Mouse (Mus musculus): ENCODE data around the gene Scfd2. TPM values are rescaled to one million over a fixed set of nuclear protein-coding genes. Genes with fewer than 3 reads are reported as not detected.

The Scfd2 gene
- polyA plus RNA-seq, 1 experiment: 14.9 TPM

GRCm38 (mm10) chr5:74193008-74193407 is 338.6 kb downstream of the Scfd2 start:
- TF ChIP-seq POLR2A (IDR thresholded peaks at IDR 0.05; ENCODE audit: control insufficient read depth, low read depth, low read length) (no peak), CTCF (IDR thresholded peaks at IDR 0.05; ENCODE audit: control insufficient read depth, insufficient read depth, insufficient replicate concordance, low read depth, low read length) (no peak)
- H3K27me3 ChIP-seq (ENCODE audit: control insufficient read depth, insufficient read depth, low read length): no peaks in the 10 kb centered on the region
- H3K4me3 ChIP-seq (ENCODE audit: control insufficient read depth, low read depth, low read length): no peak overlapping the region
- no peaks in the 10 kb centered on the region for H3K36me3 ChIP-seq (ENCODE audit: control insufficient read depth, insufficient read depth, low read length)
- H3K27ac ChIP-seq (ENCODE audit: control insufficient read depth, insufficient read depth, low read depth, low read length): no peak overlapping the region
- peaks cover 18% of the 10 kb centered on the region for H3K4me1 ChIP-seq (ENCODE audit: control insufficient read depth, insufficient read depth, low read length)

GRCm38 (mm10) chr5:74190911-74191310 is 340.6 kb downstream of the Scfd2 start:
- no peak for TF ChIP-seq POLR2A (IDR thresholded peaks at IDR 0.05; ENCODE audit: control insufficient read depth, low read depth, low read length)
- no peak for TF ChIP-seq CTCF (IDR thresholded peaks at IDR 0.05; ENCODE audit: control insufficient read depth, insufficient read depth, insufficient replicate concordance, low read depth, low read length)
- H3K4me1 ChIP-seq (ENCODE audit: control insufficient read depth, insufficient read depth, low read length): peaks cover 16% of the 10 kb centered on the region
- no peaks in the 10 kb centered on the region for H3K27me3 ChIP-seq (ENCODE audit: control insufficient read depth, insufficient read depth, low read length)
- no peaks in the 10 kb centered on the region for H3K36me3 ChIP-seq (ENCODE audit: control insufficient read depth, insufficient read depth, low read length)
- H3K27ac ChIP-seq (ENCODE audit: control insufficient read depth, insufficient read depth, low read depth, low read length): no peak overlapping the region
- H3K4me3 ChIP-seq (ENCODE audit: control insufficient read depth, low read depth, low read length): no peak overlapping the region

GRCm38 (mm10) chr5:74190161-74190491 is 341.4 kb downstream of the Scfd2 start:
- TF ChIP-seq CTCF (IDR thresholded peaks at IDR 0.05; ENCODE audit: control insufficient read depth, insufficient read depth, insufficient replicate concordance, low read depth, low read length) (no peak), POLR2A (IDR thresholded peaks at IDR 0.05; ENCODE audit: control insufficient read depth, low read depth, low read length) (no peak)
- Histone ChIP-seq H3K36me3 (ENCODE audit: control insufficient read depth, insufficient read depth, low read length) (no peaks in the 10 kb centered on the region), H3K4me1 (ENCODE audit: control insufficient read depth, insufficient read depth, low read length) (peaks cover 9% of the 10 kb centered on the region), H3K4me3 (ENCODE audit: control insufficient read depth, low read depth, low read length) (no peak overlapping the region), H3K27ac (ENCODE audit: control insufficient read depth, insufficient read depth, low read depth, low read length) (no peak overlapping the region), H3K27me3 (ENCODE audit: control insufficient read depth, insufficient read depth, low read length) (no peaks in the 10 kb centered on the region)

- Histone ChIP-seq H3K4me1 (ENCODE audit: control insufficient read depth, insufficient read depth, low read length) (peaks cover 5% of the 10 kb centered on the region), H3K27me3 (ENCODE audit: control insufficient read depth, insufficient read depth, low read length) (no peaks in the 10 kb centered on the region), H3K4me3 (ENCODE audit: control insufficient read depth, low read depth, low read length) (no peak overlapping the region), H3K27ac (ENCODE audit: control insufficient read depth, insufficient read depth, low read depth, low read length) (no peak overlapping the region), H3K36me3 (ENCODE audit: control insufficient read depth, insufficient read depth, low read length) (no peaks in the 10 kb centered on the region)
- no peak for TF ChIP-seq CTCF (IDR thresholded peaks at IDR 0.05; ENCODE audit: control insufficient read depth, insufficient read depth, insufficient replicate concordance, low read depth, low read length)
Measured at GRCm38 (mm10) chr5:74189484-74190160, 341.9 kb downstream of the Scfd2 start.

- TF ChIP-seq CTCF (IDR thresholded peaks at IDR 0.05; ENCODE audit: control insufficient read depth, insufficient read depth, insufficient replicate concordance, low read depth, low read length) (no peak), POLR2A (IDR thresholded peaks at IDR 0.05; ENCODE audit: control insufficient read depth, low read depth, low read length) (no peak)
- Histone ChIP-seq H3K4me3 (ENCODE audit: control insufficient read depth, low read depth, low read length) (no peak overlapping the region), H3K4me1 (ENCODE audit: control insufficient read depth, insufficient read depth, low read length) (no peaks in the 10 kb centered on the region), H3K27ac (ENCODE audit: control insufficient read depth, insufficient read depth, low read depth, low read length) (no peak overlapping the region), H3K27me3 (ENCODE audit: control insufficient read depth, insufficient read depth, low read length) (no peaks in the 10 kb centered on the region), H3K36me3 (ENCODE audit: control insufficient read depth, insufficient read depth, low read length) (no peaks in the 10 kb centered on the region)
Measured at GRCm38 (mm10) chr5:74188886-74189285, 342.7 kb downstream of the Scfd2 start.

GRCm38 (mm10) chr5:74188076-74188475 is 343.5 kb downstream of the Scfd2 start:
- no peak overlapping the region for H3K4me3 ChIP-seq (ENCODE audit: control insufficient read depth, low read depth, low read length)
- no peaks in the 10 kb centered on the region for H3K4me1 ChIP-seq (ENCODE audit: control insufficient read depth, insufficient read depth, low read length)
- no peaks in the 10 kb centered on the region for H3K36me3 ChIP-seq (ENCODE audit: control insufficient read depth, insufficient read depth, low read length)
- TF ChIP-seq POLR2A (IDR thresholded peaks at IDR 0.05; ENCODE audit: control insufficient read depth, low read depth, low read length) (no peak), CTCF (IDR thresholded peaks at IDR 0.05; ENCODE audit: control insufficient read depth, insufficient read depth, insufficient replicate concordance, low read depth, low read length) (no peak)
- H3K27me3 ChIP-seq (ENCODE audit: control insufficient read depth, insufficient read depth, low read length): no peaks in the 10 kb centered on the region
- no peak overlapping the region for H3K27ac ChIP-seq (ENCODE audit: control insufficient read depth, insufficient read depth, low read depth, low read length)

GRCm38 (mm10) chr5:74184607-74185006 is 347.0 kb downstream of the Scfd2 start:
- TF ChIP-seq POLR2A (IDR thresholded peaks at IDR 0.05; ENCODE audit: control insufficient read depth, low read depth, low read length): no peak
- no peak for TF ChIP-seq CTCF (IDR thresholded peaks at IDR 0.05; ENCODE audit: control insufficient read depth, insufficient read depth, insufficient replicate concordance, low read depth, low read length)
- H3K4me1 ChIP-seq (ENCODE audit: control insufficient read depth, insufficient read depth, low read length): no peaks in the 10 kb centered on the region
- H3K4me3 ChIP-seq (ENCODE audit: control insufficient read depth, low read depth, low read length): no peak overlapping the region
- no peaks in the 10 kb centered on the region for H3K27me3 ChIP-seq (ENCODE audit: control insufficient read depth, insufficient read depth, low read length)
- H3K36me3 ChIP-seq (ENCODE audit: control insufficient read depth, insufficient read depth, low read length): no peaks in the 10 kb centered on the region
- no peak overlapping the region for H3K27ac ChIP-seq (ENCODE audit: control insufficient read depth, insufficient read depth, low read depth, low read length)

- no peak overlapping the region for H3K27ac ChIP-seq (ENCODE audit: control insufficient read depth, insufficient read depth, low read depth, low read length)
- no peaks in the 10 kb centered on the region for H3K4me1 ChIP-seq (ENCODE audit: control insufficient read depth, insufficient read depth, low read length)
- no peaks in the 10 kb centered on the region for H3K36me3 ChIP-seq (ENCODE audit: control insufficient read depth, insufficient read depth, low read length)
- TF ChIP-seq POLR2A (IDR thresholded peaks at IDR 0.05; ENCODE audit: control insufficient read depth, low read depth, low read length) (no peak), CTCF (IDR thresholded peaks at IDR 0.05; ENCODE audit: control insufficient read depth, insufficient read depth, insufficient replicate concordance, low read depth, low read length) (no peak)
- H3K4me3 ChIP-seq (ENCODE audit: control insufficient read depth, low read depth, low read length): no peak overlapping the region
- H3K27me3 ChIP-seq (ENCODE audit: control insufficient read depth, insufficient read depth, low read length): no peaks in the 10 kb centered on the region
Measured at GRCm38 (mm10) chr5:74183118-74183517, 348.4 kb downstream of the Scfd2 start.

All from testis, adult 2 months (tissue).